Mouse (Mus musculus): ENCODE results near the gene Dner.

DNA sequence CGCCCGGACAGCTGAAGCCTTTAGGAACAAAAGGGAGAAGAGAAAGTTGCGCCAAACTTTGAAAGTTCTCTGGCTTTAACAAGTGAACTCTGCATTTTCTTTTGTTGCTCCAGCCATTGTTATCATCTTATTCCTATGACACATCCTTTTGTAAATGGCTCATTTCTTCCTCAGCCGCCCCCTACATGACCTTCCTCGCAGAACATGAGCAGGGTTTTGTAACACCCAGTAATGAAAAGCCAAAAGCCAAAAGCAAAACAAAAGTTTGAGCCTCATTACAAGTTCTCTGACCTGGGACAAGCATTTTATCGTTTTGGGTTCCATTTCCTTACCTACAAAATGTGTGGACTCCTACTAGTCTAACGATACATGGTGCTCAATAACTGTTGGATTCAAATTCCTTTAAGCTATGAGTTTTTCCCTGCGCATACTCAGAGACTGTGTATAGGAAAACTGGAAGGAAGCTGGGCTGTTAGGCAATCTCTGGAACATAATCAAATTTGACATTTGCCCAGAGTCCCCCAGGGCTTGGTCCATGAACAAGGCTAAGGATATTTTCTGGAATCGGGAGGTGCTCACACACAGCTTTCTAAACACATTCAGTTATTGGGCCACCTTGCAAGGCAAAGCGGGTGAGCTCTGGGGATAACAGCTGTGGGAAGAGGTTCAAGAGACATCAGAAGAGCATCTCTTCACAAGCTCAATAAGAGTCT is 246.3 kb downstream of the Dner start:
- TF ChIP-seq ZC3H11A (IDR thresholded peaks at IDR 0.05; ENCODE audit: borderline replicate concordance, low read depth, low read length), result no peak
- TF ChIP-seq HCFC1 (IDR thresholded peaks at IDR 0.05; ENCODE audit: borderline replicate concordance, insufficient read depth, low read length), result no peak
- no peak for TF ChIP-seq ZNF384 (IDR thresholded peaks at IDR 0.05; ENCODE audit: low read depth, low read length)

Measured in ES-E14 (cell line).